Mouse (Mus musculus) heart, postnatal 25 days (tissue): ENCODE measurements around the gene Golm1. TPM values are rescaled to one million over a fixed set of nuclear protein-coding genes. Genes with fewer than 3 reads are reported as not detected.

Source experiments
- DNase-seq: peaks from one replicate; pipeline ENCODE4 v3.0.0; 2022; ENCODE audit warnings: low spot score
- intact Hi-C: fragments of 180-260 bp; cut with DNase I; formaldehyde crosslinking; loops from one replicate; pipeline ENCODE4 v1.15.1; 2025
- total RNA-seq, 2 experiments: library from RNA; stranded (reverse); gene quantifications; 2 replicates each; pipeline ENCODE4 v1.2.3; 2021

Gene Golm1
- total RNA-seq, 2 experiments from 2014 or later: 16.2 to 18.3 TPM

DNA sequence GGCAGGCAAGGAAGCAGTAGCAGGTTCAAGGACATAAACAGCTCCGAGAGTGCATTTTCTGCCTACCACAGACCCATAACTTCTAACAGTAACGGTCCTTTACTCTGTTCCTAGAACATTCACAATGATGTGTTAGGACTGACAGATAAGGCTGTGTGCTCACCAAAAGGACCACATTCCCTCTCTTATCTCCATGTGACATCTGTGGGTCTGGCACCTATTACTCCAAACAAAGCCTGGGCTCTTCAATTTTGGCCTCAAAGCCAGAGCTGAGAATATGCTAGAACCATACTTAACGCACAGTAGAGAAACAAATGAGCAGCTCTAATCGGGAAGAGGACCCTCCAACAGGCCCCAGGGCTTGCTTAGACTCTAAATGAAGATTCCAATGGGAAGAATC is 4.3 kb upstream of the Golm1 start:
- intact Hi-C loops: no loop called here
- DNase-seq: no peak

DNA sequence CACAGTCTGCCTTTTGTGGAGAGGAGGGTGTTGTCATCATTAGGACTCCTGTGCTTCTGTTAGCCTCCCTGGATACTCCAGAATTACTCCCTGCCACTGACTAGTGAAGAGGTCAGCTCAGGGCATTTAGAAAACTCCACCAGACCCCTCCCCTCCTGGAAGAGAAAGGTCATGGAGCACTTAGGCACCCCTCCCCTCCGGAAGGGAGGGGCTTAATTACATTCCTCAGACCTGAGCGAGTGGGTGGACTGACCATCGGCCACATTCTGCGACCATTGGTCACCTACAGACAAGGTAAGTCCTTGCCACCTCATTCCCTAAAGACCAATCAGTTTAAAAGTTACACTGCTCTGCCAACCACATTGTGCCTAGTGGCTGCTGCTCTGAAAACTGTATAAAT is 3.7 kb upstream of the Golm1 start:
- intact Hi-C loops: no loop called here

GRCm38 (mm10) chr13:59676316-59677229 is 962 bp upstream of the Golm1 start:
- intact Hi-C loops: no loop called here
- no peak for DNase-seq

More for the DNA sequence above, 3.7 kb upstream of the Golm1 start:
- DNase-seq: no peak

GRCm38 (mm10) chr13:59674761-59675150 is 855 bp downstream of the Golm1 start:
- no peak for DNase-seq
- intact Hi-C loops: no loop called here

- DNase-seq: no peak
- intact Hi-C loops: no loop called here
Measured at GRCm38 (mm10) chr13:59674215-59674614, 1.4 kb downstream of the Golm1 start.

DNA sequence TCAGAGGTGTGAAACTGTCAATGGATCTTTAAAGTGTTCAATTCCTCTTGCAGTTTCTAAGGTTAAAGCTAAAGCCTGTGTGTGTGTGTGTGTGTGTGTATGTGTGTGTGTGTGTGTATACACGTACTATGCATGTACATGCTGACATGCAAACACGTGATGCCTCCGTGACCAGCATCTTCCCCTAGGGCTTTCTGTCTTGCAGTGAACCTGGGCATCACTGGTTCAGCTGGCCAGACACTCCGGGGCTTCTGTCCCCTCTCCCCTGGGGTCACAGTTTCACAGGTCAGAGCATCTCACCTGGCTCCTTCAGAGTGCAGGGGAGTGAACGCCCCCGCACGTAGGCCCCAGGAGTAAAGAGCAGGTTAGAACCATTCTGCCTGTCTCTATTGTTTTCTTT is 2.0 kb downstream of the Golm1 start:
- DNase-seq: no peak
- intact Hi-C loops: no loop called here

- intact Hi-C loops: no loop called here
- no peak for DNase-seq
Measured at GRCm38 (mm10) chr13:59672248-59672647, 3.4 kb downstream of the Golm1 start.

DNA sequence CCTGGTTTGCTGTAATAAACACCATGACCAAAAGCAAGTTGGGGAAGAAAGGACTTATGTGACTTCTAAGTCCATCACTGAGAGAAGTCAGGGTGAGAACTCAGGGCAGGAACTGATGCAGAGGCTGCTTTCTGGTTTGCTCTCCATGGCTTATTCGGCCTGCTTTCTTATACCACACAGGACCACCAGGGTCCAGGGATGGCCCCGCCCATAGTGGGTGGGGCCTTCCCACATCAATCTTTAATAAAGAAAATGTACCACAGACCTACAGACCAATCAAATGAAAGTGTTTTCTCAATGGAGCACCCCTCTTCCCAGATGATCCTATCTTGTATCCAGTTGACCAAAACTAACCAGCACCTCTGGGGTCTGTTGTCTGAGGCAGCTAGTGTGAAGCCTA is 4.1 kb downstream of the Golm1 start:
- intact Hi-C loops: no loop called here

GRCm38 (mm10) chr13:59669946-59670345 is 5.7 kb downstream of the Golm1 start:
- DNase-seq: no peak
- intact Hi-C loops: no loop called here

More for the DNA sequence above, 4.1 kb downstream of the Golm1 start:
- no peak for DNase-seq

DNA sequence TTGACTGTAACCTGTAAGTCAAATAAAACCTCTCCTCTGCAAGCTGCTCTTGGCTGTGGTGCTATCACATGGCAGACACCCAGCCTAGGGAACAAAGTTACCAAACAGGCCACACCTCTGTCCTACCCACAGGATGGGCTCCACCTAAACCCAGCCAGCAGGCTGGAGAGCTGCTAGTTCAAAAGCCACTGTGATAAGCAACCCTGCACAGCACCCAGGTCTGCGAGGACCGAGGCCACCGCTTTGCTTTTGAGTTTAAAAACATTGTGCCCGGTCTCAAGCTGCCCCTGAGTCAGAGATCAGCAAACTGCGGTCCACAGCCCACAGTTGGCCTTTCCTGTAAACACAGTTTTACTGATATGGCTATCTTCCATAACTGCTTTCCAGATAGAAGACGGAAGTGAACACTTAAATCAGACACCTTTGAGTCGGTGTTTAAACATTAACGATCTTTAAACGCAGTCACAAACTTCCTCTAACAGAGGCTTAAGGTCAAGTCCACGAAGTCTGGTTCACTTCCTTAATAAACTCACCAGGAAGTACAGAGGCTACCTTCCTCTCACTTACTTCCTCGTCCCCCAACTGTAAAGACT is 7.0 kb downstream of the Golm1 start:
- intact Hi-C loops: no loop called here
- DNase-seq: peak; percentile 44

DNA sequence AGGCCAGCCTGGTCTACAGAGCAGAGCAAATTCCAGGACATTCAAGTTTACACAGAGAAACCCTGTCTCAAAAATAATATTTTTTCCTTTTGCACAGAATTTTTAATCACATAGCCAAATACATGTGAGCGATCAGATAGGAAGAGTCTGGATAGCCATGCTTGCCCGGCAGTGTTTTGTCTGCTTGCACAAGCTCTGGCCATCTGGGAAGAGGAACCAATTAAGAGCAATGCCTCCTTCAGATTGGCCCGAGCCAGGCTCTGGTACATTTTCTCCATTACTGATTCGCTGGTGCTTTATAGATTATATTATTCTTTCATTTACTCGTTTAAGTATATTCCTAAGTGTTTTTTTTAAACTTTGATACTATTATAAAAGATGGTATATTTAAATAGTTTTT is 7.8 kb downstream of the Golm1 start:
- intact Hi-C loops: no loop called here
- no peak for DNase-seq

- intact Hi-C loops: no loop called here
- no peak for DNase-seq
Measured at GRCm38 (mm10) chr13:59663939-59664712, 11.5 kb downstream of the Golm1 start.

DNA sequence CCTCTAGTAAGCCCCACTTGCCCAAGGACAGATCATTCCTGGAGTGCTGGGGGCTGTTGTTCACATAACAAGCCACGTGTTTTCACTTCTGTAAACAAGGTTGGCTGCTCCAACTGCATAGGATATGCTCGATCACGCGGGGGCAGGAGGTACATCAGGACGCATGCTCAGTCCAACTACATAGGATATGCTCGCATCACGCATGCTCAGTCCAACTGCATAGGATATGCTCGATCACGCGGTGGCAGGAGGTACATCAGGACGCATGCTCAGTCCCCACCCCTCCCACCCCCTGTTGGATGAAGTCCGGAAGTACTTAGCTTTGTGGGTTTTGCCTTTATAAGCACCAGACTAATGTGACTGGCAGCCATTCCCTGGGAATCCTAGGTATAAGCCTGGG is 13.6 kb downstream of the Golm1 start:
- intact Hi-C loops: no loop called here
- DNase-seq: no peak

DNA sequence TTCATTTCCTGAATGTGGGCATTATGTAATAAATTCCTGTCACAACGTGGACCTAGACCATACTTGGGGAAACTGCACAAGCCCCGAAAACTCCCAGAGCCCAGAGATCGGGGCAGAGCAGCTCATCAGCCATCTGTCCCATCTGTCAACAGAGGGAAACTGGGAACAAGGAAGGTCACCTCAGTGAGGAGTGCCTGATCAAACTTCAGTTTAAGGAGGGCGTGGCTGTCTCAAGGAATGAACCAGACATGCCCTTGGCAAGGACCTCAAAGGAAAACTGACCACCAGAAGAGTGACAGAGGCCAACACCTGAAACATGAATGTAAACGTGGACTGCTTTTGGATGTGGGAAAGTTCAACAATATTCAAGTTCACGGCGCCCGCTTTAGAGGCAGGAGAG is 14.2 kb downstream of the Golm1 start:
- intact Hi-C loops: no loop called here
- DNase-seq: no peak

- intact Hi-C loops: no loop called here
- no peak for DNase-seq
Measured at GRCm38 (mm10) chr13:59660371-59660770, 15.2 kb downstream of the Golm1 start.

DNA sequence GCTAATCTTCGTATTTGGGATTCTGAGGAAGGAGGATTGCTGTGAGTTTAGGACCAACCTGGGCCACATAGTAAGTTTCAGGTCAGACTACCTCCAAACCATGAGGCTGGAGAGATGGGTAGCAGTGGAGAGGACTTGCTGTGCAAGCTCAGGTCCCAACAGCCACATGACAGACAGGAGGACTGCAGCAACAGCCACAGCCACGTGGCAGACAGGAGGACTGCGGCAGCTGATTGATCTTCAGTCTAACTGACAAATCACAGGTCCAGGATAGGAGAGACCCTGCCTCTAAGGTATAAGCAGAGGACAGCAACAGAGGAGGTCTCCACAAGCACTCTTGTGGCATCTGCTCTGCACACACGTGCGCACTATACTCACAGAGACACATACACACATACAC is 17.8 kb downstream of the Golm1 start:
- intact Hi-C loops: no loop called here
- DNase-seq: no peak

- intact Hi-C loops: no loop called here
- no peak for DNase-seq
Measured at GRCm38 (mm10) chr13:59656975-59657388, 18.6 kb downstream of the Golm1 start.

DNA sequence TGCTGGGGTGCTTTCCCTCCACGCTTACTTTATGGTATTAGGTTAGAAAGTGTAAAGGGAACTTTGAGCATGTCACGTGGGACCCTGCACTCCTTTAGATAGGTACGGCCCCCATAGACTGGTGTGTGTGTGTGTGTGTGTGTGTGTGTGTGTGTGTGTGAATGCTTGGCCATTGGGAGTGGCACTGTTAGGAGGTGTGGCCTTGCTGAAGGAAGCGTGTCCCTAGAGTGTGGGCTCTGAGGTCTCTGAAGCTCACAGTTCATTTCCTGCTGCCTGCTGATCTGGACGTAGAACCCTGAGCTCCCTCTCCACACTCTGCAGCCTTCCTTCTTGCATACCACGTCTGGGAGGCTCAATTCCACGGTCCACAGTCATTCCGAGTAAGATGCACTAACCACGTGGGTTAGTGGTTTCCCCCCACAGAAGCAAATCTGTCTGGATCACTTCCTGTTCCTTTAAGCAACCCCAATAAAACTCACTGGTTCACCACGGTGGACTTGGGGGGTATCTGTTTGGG is 19.2 kb downstream of the Golm1 start:
- intact Hi-C loops: no loop called here

DNA sequence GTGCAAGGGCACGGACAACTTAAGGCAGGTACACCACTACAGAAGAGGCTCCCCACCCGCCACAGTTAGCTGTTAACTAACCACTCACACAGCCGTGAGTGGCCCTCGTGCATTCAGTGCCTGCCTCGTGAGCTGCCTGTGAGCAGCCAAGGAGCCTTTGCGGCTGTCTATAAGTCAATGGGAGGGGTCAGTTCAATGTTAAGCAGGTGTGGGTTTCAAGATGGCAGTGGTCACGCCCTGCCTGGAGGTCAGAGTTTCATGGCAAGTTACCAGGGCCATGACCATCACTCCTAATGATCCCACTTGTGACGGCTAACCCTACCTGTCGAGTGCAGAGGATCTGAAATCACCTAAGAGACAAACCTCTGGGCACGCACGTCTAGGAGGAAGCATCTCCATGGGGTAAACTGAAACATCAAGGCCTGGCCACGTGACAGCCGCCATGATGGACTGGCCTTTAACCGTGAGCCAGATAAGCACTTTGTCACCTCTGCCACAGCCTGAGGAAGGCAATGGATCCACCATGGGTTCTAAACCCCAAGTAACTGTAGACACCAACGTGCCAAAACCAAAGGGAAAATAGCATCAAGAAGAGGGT is 19.8 kb downstream of the Golm1 start:
- DNase-seq: no peak
- intact Hi-C loops: no loop called here

More for the DNA sequence above, 19.2 kb downstream of the Golm1 start:
- DNase-seq: no peak

GRCm38 (mm10) chr13:59654465-59654864 is 21.1 kb downstream of the Golm1 start:
- DNase-seq: no peak
- intact Hi-C loops: loop anchor here (5.0 kb wide), 1 partner anchor 33 kb away; no protein-coding TSS in a partner anchor
